Mouse (Mus musculus): Measurements from ENCODE around the gene Nabp1. TPM values are rescaled to one million over a fixed set of nuclear protein-coding genes. Genes with fewer than 3 reads are reported as not detected.

Nabp1 gene
- 10 to 100 TPM; 15.1 to 15.5 TPM for total RNA-seq (2021)
- long read RNA-seq, experiment 1, partial matches to known transcripts = 0 of 3 reads
- long read RNA-seq, experiment 1, other reads (novel, unspliced or antisense) = 1 of 3 reads
- long read RNA-seq, experiment 2, partial matches to known transcripts = 0 of 6 reads
- long read RNA-seq, experiment 2, other reads (novel, unspliced or antisense) = 1 of 6 reads

GRCm38 (mm10) chr1:51478262-51479026 is at the start of gene Nabp1:
TSS of gene Nabp1 (minus strand) at chr1:51478425.
- intact Hi-C loops (cut with DNase I; ENCODE audit: low total_unique reads) = no loop called here
- peak; percentile 98 for DNase-seq

- intact Hi-C loops (cut with DNase I; ENCODE audit: low total_unique reads) = no loop called here
- no peak for DNase-seq
Measured at GRCm38 (mm10) chr1:51525563-51526265, 47.5 kb upstream of the Nabp1 start.

DNA sequence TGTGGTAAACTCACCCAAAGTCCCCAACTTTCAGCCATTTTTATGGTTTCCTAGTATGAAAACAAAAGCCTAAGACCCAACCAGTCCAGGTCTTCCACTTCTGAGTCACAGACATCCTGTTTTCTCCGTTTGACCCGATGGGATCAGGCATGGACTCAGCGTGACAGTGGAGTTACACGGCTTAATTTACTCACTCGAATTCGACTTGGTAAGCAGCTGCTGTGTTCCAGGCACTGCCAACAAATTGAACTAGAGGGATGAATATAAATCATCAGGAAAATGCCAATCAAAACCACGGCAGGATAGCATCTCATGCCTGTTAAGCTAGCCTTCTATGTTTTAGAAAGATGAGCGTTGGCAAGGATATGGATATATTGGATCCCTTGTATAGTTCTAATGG is 43.4 kb upstream of the Nabp1 start:
- no peak for DNase-seq
- intact Hi-C loops (cut with DNase I; ENCODE audit: low total_unique reads) = no loop called here

DNA sequence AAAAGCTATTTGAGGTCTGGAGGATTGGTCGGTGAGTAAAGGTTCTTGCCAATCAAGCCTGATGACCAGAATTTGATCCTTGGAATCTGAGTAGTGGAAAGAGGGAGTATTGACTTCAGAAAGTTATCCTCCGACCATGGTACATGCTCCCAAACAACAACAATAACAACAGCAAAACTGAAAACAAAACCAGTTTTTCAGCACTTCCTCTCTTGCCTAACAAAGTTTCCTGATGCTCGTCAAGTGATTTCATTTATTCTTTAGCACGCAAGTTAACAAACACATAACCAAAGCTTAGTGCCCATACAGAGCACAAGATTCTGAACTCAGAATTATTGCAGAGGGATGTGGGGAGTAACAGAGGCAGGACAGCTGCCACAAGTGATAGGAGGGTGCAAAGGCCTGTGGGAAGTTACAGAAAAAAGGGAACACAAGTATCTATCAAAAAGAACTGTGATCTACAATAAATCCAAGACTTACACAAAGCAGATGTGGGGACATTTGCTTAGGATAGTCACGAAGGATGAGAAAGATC is 42.1 kb upstream of the Nabp1 start:
- intact Hi-C loops (cut with DNase I; ENCODE audit: low total_unique reads) = no loop called here
- DNase-seq = no peak

- no peak for DNase-seq
- intact Hi-C loops (cut with DNase I; ENCODE audit: low total_unique reads) = no loop called here
Measured at GRCm38 (mm10) chr1:51519112-51519511, 40.9 kb upstream of the Nabp1 start.

DNA sequence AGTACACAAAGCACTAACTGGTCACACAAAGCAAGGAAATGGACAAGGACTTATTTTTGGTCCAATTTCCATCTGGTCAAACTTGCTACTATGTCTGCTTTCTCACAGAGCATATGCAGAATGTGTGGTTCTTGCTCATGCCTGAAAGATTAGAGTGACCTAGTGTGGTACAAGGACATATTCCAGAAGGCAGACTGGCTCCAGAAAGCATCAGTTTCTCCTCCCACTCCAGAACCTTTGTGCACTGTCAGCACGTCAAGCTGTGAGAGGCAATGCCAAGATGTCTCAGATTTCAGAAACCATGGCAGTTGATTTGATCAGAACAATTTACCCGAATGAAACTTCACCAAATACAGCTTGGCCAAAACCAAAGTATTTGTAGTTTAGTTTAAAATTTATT is 37.4 kb upstream of the Nabp1 start:
- intact Hi-C loops (cut with DNase I; ENCODE audit: low total_unique reads) = no loop called here
- no peak for DNase-seq

GRCm38 (mm10) chr1:51515041-51515440 is 36.8 kb upstream of the Nabp1 start:
- no peak for DNase-seq
- intact Hi-C loops (cut with DNase I; ENCODE audit: low total_unique reads) = no loop called here

DNA sequence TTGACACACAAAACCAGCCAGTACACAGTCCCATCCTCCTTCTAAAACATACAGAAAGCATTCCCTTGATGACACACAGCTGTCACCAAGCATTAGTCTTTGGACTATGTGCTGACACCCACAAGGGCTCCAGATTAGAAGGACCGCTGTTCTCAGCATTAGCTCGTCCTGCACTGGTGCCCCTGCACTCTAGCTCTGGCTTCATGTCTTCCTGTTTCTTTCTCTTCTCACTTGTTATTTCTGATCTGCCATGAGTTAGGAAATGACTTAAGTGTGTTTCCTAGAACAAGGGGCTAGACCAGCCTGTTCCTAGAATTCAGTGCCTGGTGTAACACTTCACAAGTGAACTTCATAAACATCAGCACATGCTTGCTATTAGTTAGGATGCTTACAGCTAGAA is 36.2 kb upstream of the Nabp1 start:
- intact Hi-C loops (cut with DNase I; ENCODE audit: low total_unique reads) = no loop called here
- no peak for DNase-seq

DNA sequence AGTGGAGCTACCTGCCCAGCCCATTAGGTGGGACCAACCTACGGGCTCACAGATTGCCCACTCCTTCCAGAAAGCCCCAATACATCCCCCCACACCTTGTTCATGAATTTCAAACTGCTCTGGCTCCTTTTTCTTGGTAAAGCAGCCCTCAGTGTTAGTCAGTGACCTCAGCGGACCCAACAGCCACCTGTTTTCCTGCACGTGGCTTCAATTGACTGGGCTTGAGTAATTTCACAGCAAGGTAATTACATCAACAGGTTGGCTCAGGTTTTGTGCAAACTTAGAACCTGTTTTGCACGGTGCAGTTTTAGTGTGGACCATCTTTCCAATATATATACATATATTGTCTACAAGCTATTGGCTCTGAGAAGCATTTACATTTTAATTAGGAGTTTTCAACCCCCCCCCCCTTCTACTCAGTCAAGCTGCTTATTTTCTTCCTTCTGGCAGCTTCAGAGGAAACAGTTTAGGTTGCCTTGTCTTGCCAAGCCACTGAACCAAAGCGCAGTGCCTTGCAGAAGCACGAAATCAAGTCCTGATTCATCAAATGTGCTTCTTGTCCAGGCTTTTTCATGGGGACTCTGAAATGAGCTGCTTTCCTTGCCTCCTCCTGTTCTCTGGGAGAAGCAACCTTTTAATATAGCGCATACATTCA is 35.0 kb upstream of the Nabp1 start:
- intact Hi-C loops (cut with DNase I; ENCODE audit: low total_unique reads) = no loop called here
- DNase-seq = no peak

DNA sequence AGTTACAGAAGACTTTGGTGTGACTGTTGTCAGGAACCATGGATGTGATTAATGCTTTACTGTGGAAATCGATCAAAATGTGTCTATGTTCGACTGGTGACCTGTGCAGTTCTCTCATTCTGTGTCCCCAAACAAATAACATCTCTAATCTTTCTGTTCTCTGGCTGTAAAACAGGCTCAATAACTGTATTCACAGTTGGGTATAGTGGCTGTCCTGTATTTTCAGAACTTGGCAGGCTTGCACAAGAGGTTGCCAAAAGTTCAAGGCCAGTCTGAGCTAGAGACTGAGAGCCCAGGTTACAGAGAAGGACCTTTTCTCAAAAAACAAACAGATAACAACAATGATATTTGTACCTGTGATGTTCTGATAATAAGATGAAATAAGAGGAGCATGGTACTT is 34.1 kb upstream of the Nabp1 start:
- no peak for DNase-seq
- intact Hi-C loops (cut with DNase I; ENCODE audit: low total_unique reads) = no loop called here

DNA sequence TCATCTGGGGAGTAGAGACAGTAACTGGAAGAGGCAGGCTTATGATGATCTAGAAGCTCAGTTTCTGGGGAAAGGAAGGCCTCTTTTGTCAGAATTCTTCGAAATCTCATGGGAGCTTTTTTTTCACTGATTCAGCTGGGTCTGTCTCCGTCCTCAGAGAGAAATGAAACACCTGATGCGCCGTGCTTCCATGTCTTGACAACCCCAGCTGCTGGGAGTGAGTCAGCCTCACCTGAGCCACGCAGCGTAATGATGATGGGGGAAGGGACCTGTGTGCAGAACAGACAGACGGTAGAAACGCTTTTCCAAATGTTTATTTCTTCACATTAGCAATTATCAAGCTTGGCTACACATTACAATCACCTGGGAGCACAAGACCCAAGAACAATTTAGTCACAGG is 31.6 kb upstream of the Nabp1 start:
- no peak for DNase-seq
- intact Hi-C loops (cut with DNase I; ENCODE audit: low total_unique reads) = no loop called here

DNA sequence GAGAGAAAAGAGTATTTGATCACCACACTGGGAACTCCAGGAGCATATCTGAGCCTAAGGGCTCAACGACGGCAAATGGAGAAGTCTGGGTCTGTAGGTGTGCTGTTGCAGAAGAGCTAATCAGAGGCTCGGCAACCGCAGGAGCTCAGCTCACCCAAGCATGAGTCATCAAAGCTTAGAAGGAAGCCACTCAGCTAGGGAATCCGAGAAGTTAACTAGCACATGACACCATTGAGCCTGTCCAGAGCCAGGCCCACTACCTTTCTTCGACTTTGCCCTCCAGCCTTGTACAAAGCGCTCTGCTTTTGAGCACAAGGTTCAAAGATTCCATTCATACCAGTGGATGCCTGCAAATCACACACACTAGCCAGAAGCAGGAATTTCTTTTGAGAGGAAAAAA is 30.9 kb upstream of the Nabp1 start:
- DNase-seq = no peak

DNA sequence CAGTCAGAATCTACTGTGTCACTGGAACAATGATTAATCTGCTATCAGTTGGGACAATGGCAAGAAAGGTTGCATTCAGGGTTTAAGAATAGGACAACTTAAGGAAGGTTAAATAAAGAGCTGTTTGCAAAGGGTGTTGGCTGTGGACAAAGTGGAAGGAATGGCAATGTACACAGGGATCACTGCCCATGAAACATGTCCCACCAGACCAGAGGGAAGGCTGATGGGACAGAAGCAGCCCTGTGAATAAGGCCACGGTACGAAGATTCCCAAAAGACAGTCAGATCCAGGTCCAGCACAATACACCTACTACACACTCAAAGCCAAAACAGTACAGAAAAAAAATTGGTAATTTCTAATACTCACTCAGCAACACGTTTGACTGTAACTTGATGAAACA is 30.3 kb upstream of the Nabp1 start:
- DNase-seq = no peak
- intact Hi-C loops (cut with DNase I; ENCODE audit: low total_unique reads) = no loop called here

More for the DNA sequence above, 30.9 kb upstream of the Nabp1 start:
- intact Hi-C loops (cut with DNase I; ENCODE audit: low total_unique reads) = no loop called here

GRCm38 (mm10) chr1:51507436-51507835 is 29.2 kb upstream of the Nabp1 start:
- DNase-seq = no peak
- intact Hi-C loops (cut with DNase I; ENCODE audit: low total_unique reads) = no loop called here

DNA sequence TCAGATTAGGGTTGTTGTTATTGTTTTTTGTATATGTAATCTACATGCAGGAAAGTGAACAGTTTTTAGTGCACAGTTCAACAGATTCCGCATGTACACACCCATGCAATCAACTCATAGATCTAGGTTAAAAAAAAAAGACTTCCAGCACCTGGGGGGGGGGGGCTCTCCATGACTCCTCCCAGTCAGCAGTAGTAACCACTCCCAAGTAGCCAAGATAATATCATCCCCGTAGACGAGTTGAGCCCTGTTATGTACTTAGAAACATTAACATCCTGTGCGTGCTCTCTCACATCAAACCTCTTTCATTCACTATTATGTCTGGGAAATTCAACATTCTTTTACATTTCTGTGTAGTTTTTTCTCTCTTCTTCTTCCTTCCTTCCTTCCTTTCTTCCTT is 28.0 kb upstream of the Nabp1 start:
- intact Hi-C loops (cut with DNase I; ENCODE audit: low total_unique reads) = no loop called here
- DNase-seq = no peak

- intact Hi-C loops (cut with DNase I; ENCODE audit: low total_unique reads) = no loop called here
- no peak for DNase-seq
Measured at GRCm38 (mm10) chr1:51505632-51506031, 27.4 kb upstream of the Nabp1 start.

- DNase-seq = no peak
- intact Hi-C loops (cut with DNase I; ENCODE audit: low total_unique reads) = no loop called here
Measured at GRCm38 (mm10) chr1:51503055-51503454, 24.8 kb upstream of the Nabp1 start.

GRCm38 (mm10) chr1:51502353-51502752 is 24.1 kb upstream of the Nabp1 start:
- intact Hi-C loops (cut with DNase I; ENCODE audit: low total_unique reads) = no loop called here
- DNase-seq = no peak

DNA sequence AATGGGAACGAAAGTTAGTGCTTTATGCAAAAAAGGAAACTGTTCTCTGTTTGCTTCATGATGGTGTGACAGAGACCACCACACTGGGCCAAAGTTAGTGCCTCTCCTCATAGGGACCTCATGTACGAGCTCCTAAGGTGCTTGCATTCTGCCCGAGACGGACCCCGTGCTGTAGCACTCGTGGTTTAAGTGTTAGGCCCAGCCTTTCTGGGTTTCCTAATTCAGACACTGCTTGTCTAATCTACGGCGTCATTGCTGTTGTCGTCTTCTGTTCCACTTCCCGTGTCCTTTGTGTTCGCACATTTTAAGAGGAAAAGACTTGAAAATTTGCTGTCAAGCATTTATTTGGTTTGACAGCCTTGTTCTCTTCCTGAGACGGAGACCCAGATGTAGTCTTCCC is 23.0 kb upstream of the Nabp1 start:
- intact Hi-C loops (cut with DNase I; ENCODE audit: low total_unique reads) = no loop called here
- DNase-seq = no peak

- DNase-seq = no peak
- intact Hi-C loops (cut with DNase I; ENCODE audit: low total_unique reads) = no loop called here
Measured at GRCm38 (mm10) chr1:51498601-51499098, 20.4 kb upstream of the Nabp1 start.

Measured in gastrocnemius, postnatal 14 days (tissue).